Mouse (Mus musculus) WW6 (cell line): Measurements from ENCODE around the gene Rab28.
A peak's percentile ranks its signal among the peaks of the same experiment; 100 is the strongest.
"Not testable (repeated sequence)": the region's sequence is repeated elsewhere in the genome, so short reads cannot be mapped to it uniquely, and the experiment has no call there.

Experiments used
- DNase-seq: peaks from one replicate; pipeline ENCODE4 v3.0.0-alpha.2; 2013; ENCODE audit warnings: low read depth, low spot score

Rab28 gene

DNA sequence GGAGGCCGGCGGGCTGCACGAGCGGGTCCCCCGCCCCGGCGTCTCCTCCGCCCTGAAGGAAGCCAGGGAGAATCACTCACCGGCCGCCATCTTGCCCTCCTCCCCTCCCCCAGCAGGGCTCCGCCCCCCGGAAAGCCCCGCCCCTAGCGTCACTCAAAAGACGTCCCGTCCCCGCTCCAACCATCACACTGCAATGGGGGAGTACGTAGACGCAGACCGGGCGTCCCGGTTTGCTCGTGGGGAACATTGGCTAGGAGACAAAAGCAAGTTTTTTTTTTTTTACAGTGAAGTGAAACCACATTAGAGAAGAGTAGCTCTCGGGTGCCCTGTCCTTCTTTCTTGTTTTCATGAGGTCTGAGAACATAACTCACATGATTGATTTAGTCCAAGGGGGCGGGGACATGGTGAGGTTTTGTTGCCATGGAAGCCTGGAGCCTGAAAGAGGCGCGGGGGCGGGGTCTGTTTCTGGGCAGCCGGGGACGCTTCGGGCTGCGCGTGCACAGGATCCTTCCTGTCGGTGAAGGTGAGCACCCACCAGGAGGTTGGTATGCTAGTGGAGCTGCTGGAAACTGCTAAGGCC lies at the start of gene Rab28:
Gene Rab28, minus strand, starts transcription at position 107 of the 580 bp plus-strand sequence.
- peak; percentile 80 for DNase-seq

DNA sequence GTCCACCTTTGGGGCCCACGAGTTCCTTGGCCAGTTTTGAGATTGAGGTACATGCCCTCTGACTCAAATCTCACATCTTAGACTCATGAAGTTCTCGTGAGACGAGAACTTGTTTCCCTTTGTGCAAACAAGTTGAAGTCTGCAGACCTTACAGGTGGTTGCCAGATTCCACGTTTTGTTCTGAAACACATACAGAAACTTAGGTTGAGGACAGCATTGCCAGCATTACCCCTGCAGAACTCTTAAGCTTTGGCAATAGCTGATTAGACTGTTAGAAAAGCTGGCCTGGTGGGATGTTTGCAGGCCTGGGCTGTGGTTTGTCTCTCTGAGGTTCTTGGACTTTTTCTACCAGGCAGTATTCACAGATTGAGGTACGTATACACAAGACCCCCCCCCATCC lies 49.4 kb upstream of the Rab28 start:
- DNase-seq = no peak

DNA sequence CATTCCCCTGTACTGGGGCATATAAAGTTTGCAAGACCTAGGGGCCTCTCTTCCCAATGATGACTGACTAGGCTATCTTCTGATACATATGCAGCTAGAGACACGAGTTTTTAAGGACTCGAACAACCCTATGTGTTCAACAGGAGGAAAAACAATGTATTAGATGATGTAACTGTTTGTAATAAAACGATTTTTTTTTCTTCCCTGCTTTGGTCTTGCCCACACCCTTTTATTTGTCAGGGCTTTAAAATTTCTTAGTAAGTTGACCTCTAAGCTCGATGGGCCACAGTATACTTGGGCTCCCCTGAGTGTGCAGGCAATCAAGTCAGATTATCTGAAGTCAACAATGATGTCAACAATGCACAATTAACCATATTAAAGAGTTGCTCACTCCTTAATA lies 48.4 kb upstream of the Rab28 start:
- DNase-seq = no peak

DNA sequence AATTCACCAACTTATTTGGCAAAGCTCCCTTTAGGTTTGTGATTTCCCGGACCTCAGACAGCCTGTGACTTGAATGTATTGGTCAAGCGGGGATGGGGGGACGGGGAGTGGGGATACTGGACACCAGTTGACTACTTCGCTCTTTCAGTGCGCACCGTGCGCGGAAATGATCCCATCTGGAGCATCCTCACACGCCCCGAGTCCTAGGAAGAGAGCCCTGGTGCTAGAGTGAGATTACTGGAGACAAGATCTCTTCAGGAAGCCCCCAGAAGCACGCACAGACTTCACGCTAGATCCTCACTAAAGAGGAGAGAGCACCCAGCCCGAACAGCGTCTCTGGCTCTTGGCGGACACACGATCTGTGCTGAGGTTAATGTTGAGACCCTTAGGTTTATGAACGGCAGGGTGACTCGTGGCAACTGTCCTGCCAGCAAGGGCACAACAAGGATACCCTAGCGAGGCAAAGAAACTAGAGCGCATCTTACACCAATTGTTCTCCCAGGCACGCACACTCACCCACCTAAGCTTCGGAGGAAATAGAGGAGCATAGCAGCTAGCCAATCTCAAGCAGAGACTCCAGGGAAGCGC lies 47.5 kb upstream of the Rab28 start:
- no peak for DNase-seq

DNA sequence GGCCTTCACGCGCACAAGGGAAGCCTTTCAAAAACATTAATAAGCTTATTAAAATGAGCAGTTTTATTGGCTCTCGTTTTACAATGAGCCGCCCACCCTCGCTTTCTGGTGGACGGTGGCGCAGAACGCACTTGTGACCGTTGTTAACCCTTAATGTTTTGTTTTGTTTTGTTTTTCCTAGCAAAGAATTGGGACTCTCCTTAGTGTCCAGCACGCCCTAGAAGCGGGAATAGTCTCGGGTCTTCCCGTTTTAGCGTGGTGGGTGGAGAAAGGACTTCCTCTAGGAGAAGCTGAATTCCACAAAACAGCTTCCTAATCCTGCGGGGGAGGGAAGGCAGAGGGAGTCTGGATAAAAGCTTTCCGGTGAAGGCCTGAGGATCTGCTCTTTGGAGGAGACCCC lies 46.9 kb upstream of the Rab28 start:
- DNase-seq = no peak

DNA sequence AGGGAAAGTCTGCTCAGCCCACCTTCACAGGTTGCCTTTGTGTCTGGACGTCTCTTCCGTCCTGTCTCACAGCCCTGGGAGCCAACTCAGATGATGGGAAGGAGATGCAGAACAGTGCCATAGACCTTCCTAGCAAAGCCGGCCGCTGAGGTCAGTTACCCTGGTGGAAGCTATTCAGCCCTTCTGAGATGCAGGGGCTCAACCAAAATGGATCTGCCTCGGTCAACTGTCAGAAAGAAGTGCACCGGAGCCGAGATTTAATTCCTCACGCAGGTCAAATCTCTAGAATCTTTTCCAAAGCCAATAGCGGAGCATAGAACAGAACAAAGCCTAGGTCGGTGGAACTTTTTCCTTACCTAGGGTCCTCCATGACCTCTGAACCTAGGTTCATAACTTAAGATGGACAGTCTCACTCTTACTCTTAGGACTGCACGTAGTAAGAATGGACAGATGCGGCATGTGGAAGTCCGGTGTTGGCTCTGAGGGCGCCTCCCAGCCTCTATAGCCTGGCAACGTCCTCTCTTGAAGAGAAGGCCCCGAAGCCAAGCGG lies 46.3 kb upstream of the Rab28 start:
- DNase-seq = no peak

DNA sequence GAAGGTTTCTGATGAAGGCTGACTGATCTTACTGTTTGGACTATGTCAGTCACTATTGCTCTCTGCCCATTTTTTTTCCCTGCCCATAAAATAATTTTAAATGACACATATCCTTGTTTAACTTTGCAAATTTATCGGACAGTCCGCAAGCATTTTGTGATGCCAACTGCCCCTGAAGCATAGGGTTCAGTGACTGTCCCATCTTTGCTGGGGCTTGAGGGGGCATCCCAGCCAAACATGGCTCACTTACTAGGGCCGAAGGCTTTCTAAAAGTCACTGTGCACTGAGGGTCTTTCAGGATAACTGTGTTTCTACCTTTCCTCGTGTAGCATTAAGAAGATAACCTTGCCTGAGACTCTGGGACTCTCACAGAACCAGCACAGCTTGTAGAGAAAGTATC lies 44.8 kb upstream of the Rab28 start:
- DNase-seq = no peak

DNA sequence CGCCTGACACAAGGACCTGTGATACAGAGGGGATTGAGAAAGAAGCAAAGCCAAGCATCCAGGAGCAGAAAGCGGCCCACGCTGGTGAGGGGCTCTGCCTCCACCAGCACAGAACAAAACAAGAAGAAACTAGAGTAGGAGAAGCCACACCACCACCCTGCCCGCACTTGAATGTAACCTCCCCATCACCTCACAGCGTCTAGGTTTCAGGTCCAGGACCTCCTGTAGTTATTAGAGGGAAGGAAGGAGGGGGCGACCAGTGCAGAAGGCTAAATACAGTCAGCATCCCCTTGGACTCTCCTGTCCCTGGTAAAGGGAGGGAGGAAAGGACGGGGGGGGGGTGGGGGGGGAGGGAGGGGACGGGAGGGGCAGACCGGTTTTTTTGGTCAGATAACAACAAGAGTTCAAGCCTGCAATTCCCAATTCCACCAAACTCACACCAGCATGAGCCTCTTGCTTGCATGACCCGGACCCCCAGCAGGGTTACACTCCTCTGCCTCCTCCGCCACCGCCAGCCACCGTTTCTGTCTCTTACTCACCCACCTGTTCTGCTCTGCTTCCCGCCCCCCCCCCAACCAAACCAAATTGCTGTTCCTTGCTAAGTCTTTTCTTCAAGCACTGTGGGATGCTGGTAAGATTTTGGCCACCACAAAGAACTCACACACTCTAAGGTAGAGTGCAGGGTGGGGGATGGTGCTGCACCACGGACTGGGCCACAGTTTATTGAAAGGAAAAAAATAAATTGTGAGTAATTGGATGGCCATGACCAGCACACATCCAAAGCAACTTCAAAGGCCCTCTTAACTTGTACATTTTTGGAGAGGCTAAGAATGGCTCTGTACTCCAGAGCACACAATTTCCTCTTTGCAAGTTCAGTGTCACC lies 37.2 kb upstream of the Rab28 start:
- DNase-seq = no peak

DNA sequence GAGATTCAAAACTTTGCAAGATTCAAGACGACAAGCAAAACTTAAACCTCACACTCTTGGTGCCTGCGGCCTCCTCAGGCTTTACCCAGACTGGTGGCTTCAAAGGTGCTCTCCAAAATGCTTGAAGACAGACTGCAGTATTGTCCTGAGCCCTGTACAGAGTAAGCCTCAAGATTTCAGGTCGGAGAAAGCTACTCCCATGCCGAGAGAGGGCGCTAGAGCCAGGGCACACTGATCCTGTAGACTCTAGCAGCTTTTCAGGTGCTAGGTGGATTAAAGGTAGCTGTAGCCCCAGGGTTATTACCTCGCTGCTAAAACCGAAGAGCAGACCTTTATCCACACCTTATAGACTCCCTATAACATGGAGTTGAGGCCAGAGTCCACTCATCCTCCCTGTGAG lies 36.3 kb upstream of the Rab28 start:
- DNase-seq = no peak

DNA sequence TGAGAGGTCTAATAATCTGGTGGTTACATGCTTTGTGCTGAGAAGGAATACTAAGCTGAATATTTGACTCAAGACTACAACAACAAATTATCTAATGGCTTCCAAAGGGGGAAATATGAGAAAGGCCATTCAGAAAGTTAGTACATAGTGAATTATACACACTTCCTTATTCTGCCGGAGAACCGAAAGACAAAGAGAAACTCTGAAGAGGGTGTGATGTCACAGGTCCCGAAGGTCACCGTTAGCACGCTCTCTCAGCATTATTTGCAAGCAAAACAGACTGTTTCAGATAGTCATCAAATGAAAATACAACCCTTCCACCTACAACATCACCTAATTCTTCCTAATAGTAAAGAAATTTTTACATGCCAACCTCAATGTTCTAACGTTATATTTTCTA lies 30.9 kb upstream of the Rab28 start:
- no peak for DNase-seq

DNA sequence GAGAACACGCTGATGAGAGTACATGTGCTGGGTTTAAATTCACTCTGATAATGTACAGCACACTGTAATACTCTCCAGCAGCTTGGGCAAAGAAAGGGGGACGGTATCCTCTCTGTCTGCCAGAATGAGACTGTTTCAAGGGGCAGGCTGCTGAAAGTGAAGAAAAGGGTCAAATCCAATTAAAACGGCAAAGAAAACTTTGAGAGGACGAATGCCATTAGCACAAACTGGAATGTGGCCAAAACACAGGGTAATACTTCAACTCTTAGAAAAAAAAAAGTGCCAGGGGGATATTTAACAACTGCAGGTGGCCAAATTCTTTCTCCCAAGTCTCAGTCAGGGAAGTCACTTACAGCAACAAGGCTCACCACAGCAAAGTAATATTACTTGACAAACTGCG lies 29.1 kb upstream of the Rab28 start:
- DNase-seq = no peak

DNA sequence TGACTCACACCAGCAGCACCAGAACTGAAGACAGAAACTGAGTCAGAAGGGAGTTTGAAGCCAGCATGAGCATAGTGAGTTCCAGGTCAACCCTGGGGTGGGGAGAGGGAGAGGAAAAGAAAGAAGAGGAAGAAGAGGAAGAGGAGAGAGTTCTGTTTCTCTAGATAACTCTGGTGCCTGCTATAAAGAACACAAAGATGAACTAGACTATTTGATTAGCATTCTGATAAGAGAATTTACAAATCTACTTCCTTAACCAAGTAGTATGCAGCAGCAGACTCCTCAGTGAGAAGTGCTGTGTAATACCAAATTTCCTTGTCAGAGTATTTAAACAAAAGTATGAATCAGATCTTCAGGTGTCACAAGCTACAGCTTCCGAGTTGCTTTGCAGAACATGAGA lies 19.1 kb upstream of the Rab28 start:
- DNase-seq = no peak

DNA sequence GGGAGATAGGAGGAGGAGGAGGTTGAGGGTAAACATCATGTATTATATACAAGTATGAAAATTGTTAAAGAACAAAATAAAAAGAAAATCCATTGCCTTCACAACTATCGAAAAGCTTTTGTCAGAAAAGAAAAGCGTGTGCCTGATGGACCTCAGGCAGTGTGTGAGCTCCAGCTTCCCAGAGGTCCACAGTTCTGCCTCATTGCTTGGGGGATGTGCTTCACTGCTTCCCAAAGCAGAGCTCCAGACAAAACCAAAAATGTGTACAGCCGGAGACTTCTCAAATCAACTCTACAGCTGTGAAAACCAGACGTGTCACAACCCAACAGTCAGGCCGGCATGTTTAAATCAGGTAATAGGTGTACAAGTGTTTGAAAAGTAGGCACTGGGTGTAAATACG lies 17.6 kb upstream of the Rab28 start:
- no peak for DNase-seq

DNA sequence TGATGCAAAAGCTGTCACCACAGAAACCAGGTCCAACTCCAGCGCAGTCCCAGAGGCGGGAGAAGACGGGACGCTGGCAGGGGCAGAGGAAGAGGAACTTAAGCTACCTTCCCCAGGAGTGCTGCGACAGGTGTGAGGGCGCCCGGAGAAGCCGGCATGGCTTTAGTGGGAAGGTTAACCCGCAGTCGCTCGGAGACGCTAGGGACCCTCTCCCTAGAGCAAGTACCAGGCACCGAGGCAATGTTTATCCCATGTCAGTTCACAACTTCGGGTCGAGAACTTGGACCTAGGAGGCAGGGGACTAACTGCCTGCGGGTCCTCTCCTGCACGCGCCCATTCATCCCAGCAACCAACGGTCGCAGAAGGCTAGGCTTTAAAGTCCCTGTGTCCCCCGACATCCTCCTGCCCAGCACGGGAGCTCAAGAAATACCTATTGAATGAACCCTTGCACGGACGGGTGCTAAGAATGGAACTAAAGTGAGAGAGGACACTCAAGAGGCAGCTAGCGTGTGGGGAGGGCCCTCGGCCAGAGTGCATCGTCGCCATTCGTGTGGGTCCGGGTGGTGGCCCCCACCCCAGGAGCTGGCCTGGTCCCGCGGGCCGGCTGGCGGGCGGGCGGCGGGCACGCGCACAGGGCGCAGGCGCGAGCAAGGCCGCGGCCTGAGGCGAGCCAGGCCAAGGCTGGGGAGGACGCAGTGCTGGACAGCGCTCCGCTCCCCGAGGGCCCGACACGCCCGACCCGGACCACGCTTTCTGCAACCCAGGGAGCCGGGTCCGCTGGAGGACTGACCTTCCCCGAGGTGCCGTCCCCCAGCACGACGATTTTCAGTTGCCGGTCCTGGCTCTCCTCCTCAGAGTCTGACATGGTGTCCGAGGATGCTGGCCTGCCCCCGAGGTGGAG lies 592 bp downstream of the Rab28 start:
- DNase-seq = peak; percentile 53

DNA sequence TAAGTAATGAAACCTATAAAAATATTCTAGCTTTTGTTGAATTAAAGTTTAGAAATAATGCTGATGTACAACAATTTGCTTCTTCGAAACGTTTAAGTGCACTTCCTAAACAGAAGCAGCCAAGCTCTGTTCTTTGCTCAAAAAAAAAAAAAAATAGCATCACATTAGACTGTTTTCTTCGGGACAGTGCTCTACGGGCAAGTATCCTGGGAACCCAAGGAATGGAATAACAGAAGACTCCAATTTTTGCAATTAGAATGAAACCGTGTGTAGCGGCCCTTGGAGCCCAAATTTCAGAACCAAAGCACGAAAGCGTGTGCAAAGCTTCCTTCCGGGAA lies 1.2 kb downstream of the Rab28 start:
- DNase-seq = no peak

DNA sequence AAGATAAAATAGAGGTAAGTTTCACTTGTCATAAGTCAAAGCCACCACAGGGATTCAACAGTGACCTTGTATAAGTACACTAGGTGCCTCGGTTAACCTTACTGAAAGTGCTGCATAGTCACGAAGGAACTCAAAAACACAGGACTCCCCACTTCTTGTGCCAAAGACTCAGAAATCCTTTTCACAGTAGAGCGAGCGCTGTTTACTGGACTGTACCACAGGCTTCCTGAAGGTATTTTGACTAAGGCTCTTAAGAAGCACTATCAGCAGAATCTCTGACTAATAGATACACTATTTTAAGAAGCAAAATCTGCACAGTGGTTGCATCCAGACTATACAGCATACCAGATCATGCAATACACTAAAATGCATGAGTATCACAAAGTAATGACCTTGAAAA lies 6.9 kb downstream of the Rab28 start:
- not testable (repeated sequence) for DNase-seq

DNA sequence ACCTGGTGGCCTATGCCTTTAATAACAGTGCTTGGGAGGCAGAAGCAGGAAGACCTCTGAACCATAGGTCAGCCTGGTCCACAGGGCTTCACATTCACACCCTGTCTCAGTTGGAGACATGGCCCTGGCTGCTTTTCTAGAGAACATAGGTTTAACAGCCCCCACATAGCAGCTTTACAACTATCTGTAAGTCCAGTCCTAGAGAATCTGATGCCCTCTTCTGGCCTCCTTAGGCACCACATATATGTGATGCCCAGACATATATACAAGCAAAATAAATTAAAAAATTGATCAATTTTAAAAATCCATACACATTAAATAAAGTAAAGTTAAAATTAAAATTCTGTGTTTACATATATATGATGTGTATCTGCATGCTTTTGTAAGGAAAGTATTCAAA lies 10.0 kb downstream of the Rab28 start:
- DNase-seq = no peak

DNA sequence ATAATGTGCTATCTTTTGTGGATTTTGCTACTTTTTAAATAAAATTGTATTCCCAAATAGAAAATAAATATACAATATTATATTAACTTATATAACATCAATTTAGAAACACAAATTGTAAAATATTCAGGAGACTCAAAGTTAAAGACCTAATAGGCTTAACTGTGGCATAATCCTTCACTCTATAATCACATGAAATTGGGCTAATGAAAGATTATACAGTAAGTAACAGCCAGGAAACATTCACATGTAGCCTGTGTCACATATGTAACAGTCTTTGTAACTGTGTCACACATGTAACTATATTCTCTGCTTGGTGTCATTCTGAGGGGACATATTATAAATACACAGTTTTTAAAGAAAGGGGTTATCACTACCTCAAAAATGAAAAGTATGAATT lies 22.9 kb downstream of the Rab28 start:
- no peak for DNase-seq

DNA sequence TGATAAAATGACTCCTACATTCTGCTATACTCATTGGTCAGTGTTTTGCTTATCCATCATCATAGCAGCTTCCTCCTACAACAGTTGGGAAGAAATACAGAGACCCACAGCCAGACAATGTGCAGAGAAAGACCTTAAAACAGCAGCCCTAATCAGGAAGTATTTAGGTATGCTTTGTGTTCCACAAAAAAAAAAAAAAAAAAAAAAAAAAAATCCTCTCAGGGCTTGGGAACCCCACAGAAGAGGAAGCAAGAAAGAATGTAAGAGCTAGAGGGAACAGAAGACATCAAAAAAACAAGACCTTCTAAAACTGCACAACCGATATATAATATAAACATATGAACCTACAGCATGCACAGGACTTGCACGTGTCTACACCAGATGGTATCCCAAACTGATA lies 24.0 kb downstream of the Rab28 start:
- no peak for DNase-seq

DNA sequence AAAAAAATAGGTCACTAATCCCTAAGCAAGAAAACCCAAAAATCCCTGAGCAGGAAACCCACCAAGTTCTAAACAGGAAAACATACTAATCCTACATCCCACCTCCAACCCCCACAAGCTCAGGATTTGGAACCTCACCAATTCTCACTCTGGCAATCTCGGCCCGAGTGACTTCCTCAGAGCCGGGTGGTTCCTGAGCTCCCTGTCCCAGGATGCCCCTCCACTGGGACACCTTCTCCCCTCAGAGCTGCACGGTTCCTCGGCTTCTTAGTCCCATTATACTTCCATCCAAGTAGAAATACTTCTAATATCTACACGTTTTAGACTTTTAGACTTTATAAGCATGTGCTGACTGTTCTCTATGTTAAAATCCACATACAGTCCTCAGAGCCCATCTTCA lies 41.9 kb downstream of the Rab28 start:
- DNase-seq = no peak

DNA sequence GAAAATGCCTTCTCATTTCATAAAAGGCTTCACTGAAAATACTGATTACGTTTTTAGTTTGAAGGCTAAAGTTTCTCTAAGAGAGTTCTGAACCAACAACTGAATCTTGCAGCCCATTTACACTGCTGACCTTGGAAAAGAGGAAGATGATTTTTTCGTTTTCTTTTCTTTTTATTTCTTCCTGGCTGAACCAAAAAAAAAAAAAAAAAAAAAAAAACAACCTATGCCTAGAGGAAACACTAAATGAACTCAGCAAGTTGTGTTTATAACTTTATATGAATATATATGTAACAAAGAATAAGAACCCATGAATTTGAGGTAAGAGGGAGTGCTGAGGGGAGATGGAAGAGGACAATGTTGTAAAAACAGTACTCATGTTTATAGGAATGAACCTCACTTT lies 71.2 kb downstream of the Rab28 start:
- DNase-seq = no peak
